Mouse (Mus musculus) stomach, embryonic 16.5 days (tissue): Measurements from ENCODE around the gene Rtl5. TPM values are rescaled to one million over a fixed set of nuclear protein-coding genes. Genes with fewer than 3 reads are reported as not detected.

ENCODE experiments used
- polyA plus RNA-seq: library from polyadenylated mRNA; unstranded; fragments of >200 nt; fragmentation: Nextera tagmentation; extraction: Ambion mirVana; gene quantifications from 2 replicates; pipeline ENCODE4 v1.2.1, GENCODE M21; 2015

The Rtl5 gene
- polyA plus RNA-seq, 1 experiment from 2014 or later: 2.7 TPM

Other genes with a start within 250 kb of the Rtl5 start
- 10.1 and 10.5 TPM in 2 replicates for gene Nhsl2, start 221.9 kb downstream of the Rtl5 start, polyA plus RNA-seq
- 43.3 and 54.5 TPM in 2 replicates for gene Pin4, start 48.1 kb upstream of the Rtl5 start, polyA plus RNA-seq
- gene Ercc6l, start 85.8 kb upstream of the Rtl5 start, polyA plus RNA-seq: 9.7 and 10.1 TPM in 2 replicates
- 670 and 719 TPM in 2 replicates for gene Rps4x, start 118.1 kb upstream of the Rtl5 start, polyA plus RNA-seq
- gene Cited1, start 180.9 kb upstream of the Rtl5 start, polyA plus RNA-seq: 5.6 and 8.9 TPM in 2 replicates